Mouse (Mus musculus) NIH3T3 (cell line): ENCODE measurements around the gene Atxn1l.
"Not testable (repeated sequence)": the region's sequence is repeated elsewhere in the genome, so short reads cannot be mapped to it uniquely, and the experiment has no call there.

Experiments
- DNase-seq: peaks from one replicate; pipeline ENCODE4 v3.0.0-alpha.2; 2012; ENCODE audit warnings: low read depth

Atxn1l gene

GRCm38 (mm10) chr8:109737237-109738048 is at the start of gene Atxn1l:
Atxn1l (minus strand) TSS chr8:109737739.
- peak; percentile 96 for DNase-seq

GRCm38 (mm10) chr8:109780548-109780947 is 43.0 kb upstream of the Atxn1l start:
- DNase-seq: no peak

GRCm38 (mm10) chr8:109779431-109780228 is 42.1 kb upstream of the Atxn1l start:
- DNase-seq: peak; percentile 25

GRCm38 (mm10) chr8:109778993-109779421 is 41.5 kb upstream of the Atxn1l start:
- DNase-seq: peak; percentile 51

- DNase-seq: peak; percentile 99
Measured at GRCm38 (mm10) chr8:109778280-109778977, 40.9 kb upstream of the Atxn1l start, which contains the start of gene Ap1g1. Ap1g1 (plus strand) TSS chr8:109778554.

- DNase-seq: no peak
Measured at GRCm38 (mm10) chr8:109777851-109778250, 40.3 kb upstream of the Atxn1l start.

GRCm38 (mm10) chr8:109773154-109773553 is 35.6 kb upstream of the Atxn1l start:
- no peak for DNase-seq

- DNase-seq: no peak
Measured at GRCm38 (mm10) chr8:109766081-109766480, 28.5 kb upstream of the Atxn1l start.

GRCm38 (mm10) chr8:109764031-109764430 is 26.5 kb upstream of the Atxn1l start:
- DNase-seq: peak; percentile 68

GRCm38 (mm10) chr8:109760221-109760620 is 22.7 kb upstream of the Atxn1l start:
- peak; percentile 35 for DNase-seq

- no peak for DNase-seq
Measured at GRCm38 (mm10) chr8:109759426-109759825, 21.9 kb upstream of the Atxn1l start.

GRCm38 (mm10) chr8:109756849-109757248 is 19.3 kb upstream of the Atxn1l start:
- no peak for DNase-seq

- not testable (repeated sequence) for DNase-seq
Measured at GRCm38 (mm10) chr8:109755554-109755953, 18.0 kb upstream of the Atxn1l start.

GRCm38 (mm10) chr8:109754696-109755095 is 17.2 kb upstream of the Atxn1l start:
- no peak for DNase-seq

GRCm38 (mm10) chr8:109751731-109752485 is 14.4 kb upstream of the Atxn1l start:
- DNase-seq: no peak

GRCm38 (mm10) chr8:109750699-109751098 is 13.2 kb upstream of the Atxn1l start:
- DNase-seq: peak; percentile 84

GRCm38 (mm10) chr8:109750274-109750673 is 12.7 kb upstream of the Atxn1l start:
- DNase-seq: peak; percentile 67

GRCm38 (mm10) chr8:109747468-109748199 is 10.1 kb upstream of the Atxn1l start:
- no peak for DNase-seq

GRCm38 (mm10) chr8:109738049-109738380 is 476 bp upstream of the Atxn1l start:
- DNase-seq: no peak

GRCm38 (mm10) chr8:109736819-109737218 is 720 bp downstream of the Atxn1l start:
- peak; percentile 26 for DNase-seq

GRCm38 (mm10) chr8:109734018-109734417 is 3.5 kb downstream of the Atxn1l start:
- no peak for DNase-seq
